Mouse (Mus musculus): ENCODE measurements at regions not wholly inside any gene's neighbourhood (a gene's known extent, or its start where the extent isn't known, plus 50 kb on each side); places are given as distances from the start of the nearest gene placed in this dataset.

DNA sequence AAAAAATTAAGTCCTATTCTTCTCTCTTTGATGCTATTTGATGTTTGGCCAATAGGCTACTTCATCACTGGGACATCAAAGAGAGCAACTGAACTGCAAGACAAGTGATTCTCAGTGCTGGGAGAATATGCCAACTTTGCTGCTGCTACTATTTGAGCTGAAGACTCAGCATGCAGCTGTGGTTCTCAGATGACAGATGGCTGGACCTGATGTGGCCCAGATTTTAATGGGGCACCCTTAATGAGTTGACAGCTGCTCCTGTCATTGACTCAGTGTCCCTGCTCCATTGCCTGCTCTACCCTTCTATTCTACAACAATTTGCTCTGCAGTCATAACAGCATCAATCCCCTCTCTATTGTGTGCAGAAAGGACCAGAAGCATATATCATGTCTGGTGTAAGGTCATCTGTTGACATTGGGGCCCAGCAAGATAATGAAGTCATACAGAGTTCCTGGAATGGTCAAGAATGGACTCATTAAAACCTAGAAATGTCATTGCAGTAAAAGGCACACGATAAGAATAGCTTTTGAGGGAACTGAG lies 231.1 kb upstream of the Auts2 start:
- H3K9ac ChIP-seq (replicated peaks; ENCODE audit: low read depth, low read length), result no peak overlapping the region
- no peaks in the 10 kb centered on the region for H3K36me3 ChIP-seq (ENCODE audit: control insufficient read depth, insufficient read depth, low read length)
- H3K4me1 ChIP-seq (ENCODE audit: control insufficient read depth, insufficient read depth, low read length), result no peaks in the 10 kb centered on the region
- no peak overlapping the region for H3K4me3 ChIP-seq (ENCODE audit: low read depth, low read length)
- H3K4me2 ChIP-seq (ENCODE audit: low read depth, low read length), result no peak overlapping the region
- WGBS, result 43% methylated on average over 1 of the region's 1 CpGs
- no peaks in the 10 kb centered on the region for H3K27me3 ChIP-seq (ENCODE audit: control insufficient read depth, insufficient read depth, low read length)
- ATAC-seq (ENCODE audit: low read depth), result no peak
- H3K9me3 ChIP-seq (ENCODE audit: control insufficient read depth, low read length), result no peaks in the 10 kb centered on the region
- H3K27ac ChIP-seq (ENCODE audit: low read depth, low read length), result no peak overlapping the region

DNA sequence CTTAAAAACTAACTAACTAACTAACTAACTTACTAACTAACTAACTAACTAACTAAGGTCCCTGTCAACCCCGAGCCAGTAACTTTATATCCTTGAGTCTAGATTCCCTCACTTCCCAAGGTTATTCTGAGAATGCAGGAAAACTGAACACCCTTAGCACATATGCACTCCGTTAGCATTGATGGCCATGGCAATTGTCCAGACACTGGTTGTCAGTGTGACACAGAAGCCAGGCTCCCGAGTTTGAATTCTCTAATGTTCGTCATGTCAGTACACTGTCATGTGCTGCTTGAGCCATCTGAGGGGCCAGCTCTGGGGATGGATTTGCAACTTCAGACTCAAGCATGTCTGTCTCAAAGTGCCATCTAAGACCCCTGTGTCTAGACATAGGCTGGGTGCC lies 217.3 kb upstream of the Auts2 start:
- Histone ChIP-seq H3K9me3 (ENCODE audit: control insufficient read depth, low read length) (no peaks in the 10 kb centered on the region), H3K27ac (ENCODE audit: low read depth, low read length) (no peak overlapping the region), H3K36me3 (ENCODE audit: control insufficient read depth, insufficient read depth, low read length) (no peaks in the 10 kb centered on the region), H3K4me3 (ENCODE audit: low read depth, low read length) (no peak overlapping the region), H3K4me1 (ENCODE audit: control insufficient read depth, insufficient read depth, low read length) (no peaks in the 10 kb centered on the region), H3K9ac (replicated peaks; ENCODE audit: low read depth, low read length) (no peak overlapping the region), H3K27me3 (ENCODE audit: control insufficient read depth, insufficient read depth, low read length) (no peaks in the 10 kb centered on the region), H3K4me2 (ENCODE audit: low read depth, low read length) (no peak overlapping the region)
- ATAC-seq (ENCODE audit: low read depth), result no peak
- 78% methylated on average over 4 of the region's 4 CpGs for WGBS

DNA sequence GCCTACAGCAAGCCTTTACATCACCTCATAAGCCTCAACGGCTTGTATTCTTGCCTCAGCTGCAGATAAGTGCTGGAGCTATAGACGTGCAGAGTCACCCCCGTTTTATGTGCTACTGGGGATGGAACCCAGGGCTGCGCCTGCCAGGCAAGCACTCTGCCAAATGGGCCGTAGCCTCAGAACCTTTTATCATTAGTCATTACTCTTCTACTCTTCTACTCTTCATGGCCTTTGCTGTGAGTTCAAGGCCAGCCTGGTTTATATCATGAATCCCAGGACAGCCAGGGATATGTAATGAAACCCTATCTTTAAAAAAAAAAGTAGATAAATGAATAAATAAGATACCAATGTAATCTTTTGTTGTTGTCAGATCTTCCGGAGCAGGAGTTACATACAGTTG lies 216.6 kb upstream of the Auts2 start:
- no peaks in the 10 kb centered on the region for H3K27me3 ChIP-seq (ENCODE audit: control insufficient read depth, insufficient read depth, low read length)
- whole genome bisulfite sequencing, result 81% methylated on average over 6 of the region's 6 CpGs
- no peaks in the 10 kb centered on the region for H3K4me1 ChIP-seq (ENCODE audit: control insufficient read depth, insufficient read depth, low read length)
- no peaks in the 10 kb centered on the region for H3K36me3 ChIP-seq (ENCODE audit: control insufficient read depth, insufficient read depth, low read length)
- H3K4me2 ChIP-seq (ENCODE audit: low read depth, low read length), result no peak overlapping the region
- no peaks in the 10 kb centered on the region for H3K9me3 ChIP-seq (ENCODE audit: control insufficient read depth, low read length)
- H3K27ac ChIP-seq (ENCODE audit: low read depth, low read length), result no peak overlapping the region
- H3K4me3 ChIP-seq (ENCODE audit: low read depth, low read length), result no peak overlapping the region
- H3K9ac ChIP-seq (replicated peaks; ENCODE audit: low read depth, low read length), result no peak overlapping the region
- ATAC-seq (ENCODE audit: low read depth), result no peak

DNA sequence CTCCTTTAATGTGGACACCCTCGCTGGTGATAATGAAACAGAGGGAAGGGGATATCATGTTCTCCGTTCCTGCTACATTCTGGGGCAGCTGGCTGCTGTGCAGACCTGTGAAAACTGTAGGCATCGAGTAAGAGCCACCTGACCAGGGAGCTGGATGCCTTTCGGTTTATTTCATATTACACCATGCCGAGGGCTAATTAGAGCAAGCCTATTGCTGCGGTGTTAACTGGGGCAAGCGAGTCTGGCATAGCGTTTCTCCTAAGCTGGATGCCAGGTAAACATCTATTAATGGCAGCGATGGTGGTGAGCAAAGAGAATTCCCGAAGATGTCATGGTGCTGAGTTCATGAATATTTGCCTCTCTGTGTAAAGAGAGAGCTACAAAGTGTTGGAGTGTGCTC lies 215.8 kb upstream of the Auts2 start:
- WGBS, result 86% methylated on average over 10 of the region's 10 CpGs
- no peak for ATAC-seq (ENCODE audit: low read depth)
- Histone ChIP-seq H3K27ac (ENCODE audit: low read depth, low read length) (no peak overlapping the region), H3K27me3 (ENCODE audit: control insufficient read depth, insufficient read depth, low read length) (no peaks in the 10 kb centered on the region), H3K9ac (replicated peaks; ENCODE audit: low read depth, low read length) (no peak overlapping the region), H3K36me3 (ENCODE audit: control insufficient read depth, insufficient read depth, low read length) (no peaks in the 10 kb centered on the region), H3K9me3 (ENCODE audit: control insufficient read depth, low read length) (no peaks in the 10 kb centered on the region), H3K4me2 (ENCODE audit: low read depth, low read length) (no peak overlapping the region), H3K4me1 (ENCODE audit: control insufficient read depth, insufficient read depth, low read length) (no peaks in the 10 kb centered on the region), H3K4me3 (ENCODE audit: low read depth, low read length) (no peak overlapping the region)

DNA sequence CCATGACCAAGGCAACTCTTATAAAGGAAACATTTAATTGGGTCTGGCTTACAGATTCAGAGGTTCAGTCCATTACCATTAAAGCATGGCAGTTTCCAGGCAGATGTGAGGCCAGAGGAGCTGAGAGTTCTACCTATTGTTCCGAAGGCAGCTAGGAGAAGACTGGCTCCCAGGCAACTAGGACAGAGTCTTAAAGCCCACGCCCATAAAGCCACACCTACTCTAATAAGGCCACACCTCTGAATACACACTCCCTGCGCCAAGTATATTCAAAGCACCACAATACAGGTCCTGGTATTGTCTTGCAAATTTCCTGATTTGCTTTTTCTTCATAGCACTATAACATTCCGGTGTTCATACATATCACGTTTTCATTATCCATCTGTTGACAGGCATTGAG lies 194.8 kb upstream of the Auts2 start:
- H3K9me3 ChIP-seq (ENCODE audit: control insufficient read depth, low read length), result no peaks in the 10 kb centered on the region
- H3K9ac ChIP-seq (replicated peaks; ENCODE audit: low read depth, low read length), result no peak overlapping the region
- no peak overlapping the region for H3K4me2 ChIP-seq (ENCODE audit: low read depth, low read length)
- H3K27ac ChIP-seq (ENCODE audit: low read depth, low read length), result no peak overlapping the region
- H3K36me3 ChIP-seq (ENCODE audit: control insufficient read depth, insufficient read depth, low read length), result no peaks in the 10 kb centered on the region
- H3K27me3 ChIP-seq (ENCODE audit: control insufficient read depth, insufficient read depth, low read length), result no peaks in the 10 kb centered on the region
- WGBS, result 82% methylated on average over 5 of the region's 5 CpGs
- H3K4me3 ChIP-seq (ENCODE audit: low read depth, low read length), result no peak overlapping the region
- no peak for ATAC-seq (ENCODE audit: low read depth)
- H3K4me1 ChIP-seq (ENCODE audit: control insufficient read depth, insufficient read depth, low read length), result no peaks in the 10 kb centered on the region

DNA sequence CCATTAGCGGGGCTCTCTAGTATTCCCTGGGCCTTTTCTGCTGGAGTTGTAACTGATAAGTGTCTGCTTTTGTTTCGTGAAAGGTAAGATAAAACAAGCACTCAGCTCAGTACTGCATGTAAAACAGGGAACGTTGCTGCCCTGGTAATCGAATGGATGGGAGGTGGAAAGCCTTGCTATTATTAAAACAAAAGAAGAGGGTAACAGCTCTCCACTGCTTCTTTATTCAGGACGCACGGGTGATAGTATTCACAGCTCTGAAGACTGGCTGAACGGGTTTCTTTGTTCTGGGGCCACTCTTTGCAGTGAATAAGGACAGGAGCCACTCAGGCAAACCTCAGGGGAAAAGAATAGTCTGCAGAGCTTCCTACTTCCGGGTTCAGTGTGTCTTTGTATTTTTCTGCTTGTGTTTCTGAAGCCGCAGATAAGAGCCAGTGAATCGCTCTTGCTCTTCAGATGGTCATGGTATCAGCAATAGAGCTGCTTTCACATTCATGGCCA lies 185.6 kb upstream of the Auts2 start:
- Histone ChIP-seq H3K4me2 (ENCODE audit: low read depth, low read length) (no peak overlapping the region), H3K4me1 (ENCODE audit: control insufficient read depth, insufficient read depth, low read length) (no peaks in the 10 kb centered on the region), H3K27me3 (ENCODE audit: control insufficient read depth, insufficient read depth, low read length) (no peaks in the 10 kb centered on the region), H3K4me3 (ENCODE audit: low read depth, low read length) (no peak overlapping the region), H3K36me3 (ENCODE audit: control insufficient read depth, insufficient read depth, low read length) (no peaks in the 10 kb centered on the region), H3K27ac (ENCODE audit: low read depth, low read length) (no peak overlapping the region), H3K9ac (replicated peaks; ENCODE audit: low read depth, low read length) (no peak overlapping the region), H3K9me3 (ENCODE audit: control insufficient read depth, low read length) (no peaks in the 10 kb centered on the region)
- WGBS, result 26% methylated on average over 10 of the region's 10 CpGs
- ATAC-seq (ENCODE audit: low read depth), result no peak

DNA sequence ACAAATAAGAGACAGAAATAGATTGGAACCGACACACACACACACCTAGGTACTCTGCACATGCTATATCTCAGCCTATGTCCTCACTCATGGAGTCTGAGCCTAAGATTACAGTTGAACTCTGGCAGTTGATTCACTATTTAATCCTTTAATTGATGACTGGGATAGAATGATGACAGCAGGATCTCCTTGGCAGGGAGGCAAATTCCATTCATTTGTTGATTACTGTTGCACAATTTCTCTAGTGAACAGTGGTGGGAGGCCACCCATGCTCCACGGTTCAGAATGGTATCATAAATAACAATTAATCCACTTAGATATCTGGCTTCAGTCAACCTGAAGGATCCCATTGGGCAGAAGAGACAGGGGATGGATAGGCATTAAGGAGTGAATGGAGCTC lies 181.3 kb upstream of the Auts2 start:
- Histone ChIP-seq H3K27ac (ENCODE audit: low read depth, low read length) (no peak overlapping the region), H3K9ac (replicated peaks; ENCODE audit: low read depth, low read length) (no peak overlapping the region), H3K4me1 (ENCODE audit: control insufficient read depth, insufficient read depth, low read length) (no peaks in the 10 kb centered on the region), H3K9me3 (ENCODE audit: control insufficient read depth, low read length) (no peaks in the 10 kb centered on the region), H3K27me3 (ENCODE audit: control insufficient read depth, insufficient read depth, low read length) (no peaks in the 10 kb centered on the region), H3K36me3 (ENCODE audit: control insufficient read depth, insufficient read depth, low read length) (no peaks in the 10 kb centered on the region), H3K4me3 (ENCODE audit: low read depth, low read length) (no peak overlapping the region), H3K4me2 (ENCODE audit: low read depth, low read length) (no peak overlapping the region)
- ATAC-seq (ENCODE audit: low read depth), result no peak
- WGBS, result 55% methylated on average over 2 of the region's 2 CpGs

DNA sequence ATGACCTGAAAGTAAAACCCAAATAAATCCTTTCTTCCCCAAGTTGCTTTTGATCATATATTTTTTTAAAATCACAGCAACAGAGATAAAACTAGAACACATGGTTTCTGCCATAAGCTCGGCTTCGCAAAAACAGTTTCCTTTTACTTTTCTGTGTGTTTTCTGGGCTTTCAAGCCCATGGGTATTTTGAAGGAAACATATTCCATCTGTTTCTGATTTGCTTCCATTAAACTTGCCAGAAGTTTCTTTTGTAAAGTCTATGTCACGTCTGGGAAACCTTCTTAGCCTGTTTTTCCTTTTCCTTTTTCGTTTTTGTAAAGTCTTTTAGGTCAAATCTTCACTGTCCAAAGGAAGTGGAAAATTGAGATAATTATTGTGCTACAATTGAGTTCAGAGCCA lies 167.2 kb upstream of the Auts2 start:
- Histone ChIP-seq H3K27me3 (ENCODE audit: control insufficient read depth, insufficient read depth, low read length) (no peaks in the 10 kb centered on the region), H3K4me1 (ENCODE audit: control insufficient read depth, insufficient read depth, low read length) (no peaks in the 10 kb centered on the region), H3K9ac (replicated peaks; ENCODE audit: low read depth, low read length) (no peak overlapping the region), H3K36me3 (ENCODE audit: control insufficient read depth, insufficient read depth, low read length) (no peaks in the 10 kb centered on the region), H3K9me3 (ENCODE audit: control insufficient read depth, low read length) (no peaks in the 10 kb centered on the region), H3K4me2 (ENCODE audit: low read depth, low read length) (no peak overlapping the region), H3K4me3 (ENCODE audit: low read depth, low read length) (no peak overlapping the region), H3K27ac (ENCODE audit: low read depth, low read length) (no peak overlapping the region)
- WGBS, result 83% methylated on average over 4 of the region's 4 CpGs
- no peak for ATAC-seq (ENCODE audit: low read depth)

DNA sequence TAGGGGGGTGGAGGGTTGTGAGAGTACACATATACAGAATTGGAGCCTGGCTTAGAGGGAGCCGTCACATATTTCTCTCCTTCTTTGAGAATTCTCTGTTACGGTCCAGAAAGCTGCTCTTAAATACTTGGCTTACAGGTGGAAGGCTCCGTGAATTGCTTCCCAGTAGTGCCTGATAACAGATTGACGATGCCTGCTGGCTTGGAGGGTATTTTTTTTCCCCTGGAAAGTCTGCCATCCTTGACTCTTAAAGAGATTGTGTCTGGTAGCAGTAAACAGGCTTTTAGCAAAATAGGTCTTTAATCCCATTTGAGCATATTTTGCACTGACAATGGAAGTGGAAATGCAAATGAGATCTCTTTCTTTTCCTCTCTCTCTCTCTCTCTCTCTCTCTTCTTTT lies 164.4 kb upstream of the Auts2 start:
- no peak for ATAC-seq (ENCODE audit: low read depth)
- H3K27ac ChIP-seq (ENCODE audit: low read depth, low read length), result no peak overlapping the region
- H3K4me3 ChIP-seq (ENCODE audit: low read depth, low read length), result no peak overlapping the region
- H3K9me3 ChIP-seq (ENCODE audit: control insufficient read depth, low read length), result no peaks in the 10 kb centered on the region
- no peaks in the 10 kb centered on the region for H3K27me3 ChIP-seq (ENCODE audit: control insufficient read depth, insufficient read depth, low read length)
- no peak overlapping the region for H3K9ac ChIP-seq (replicated peaks; ENCODE audit: low read depth, low read length)
- H3K4me2 ChIP-seq (ENCODE audit: low read depth, low read length), result no peak overlapping the region
- H3K4me1 ChIP-seq (ENCODE audit: control insufficient read depth, insufficient read depth, low read length), result no peaks in the 10 kb centered on the region
- no peaks in the 10 kb centered on the region for H3K36me3 ChIP-seq (ENCODE audit: control insufficient read depth, insufficient read depth, low read length)
- 47% methylated on average over 4 of the region's 4 CpGs for WGBS

Data from neural tube, embryonic 14.5 days (tissue).